Mouse (Mus musculus): ENCODE results near the gene Tmem145.

- TF ChIP-seq POLR2A (IDR thresholded peaks at IDR 0.05; ENCODE audit: borderline replicate concordance, extremely low read depth, insufficient read depth, insufficient read length, poor library complexity, severe bottlenecking) (no peak), CTCF (IDR thresholded peaks at IDR 0.05; ENCODE audit: borderline replicate concordance, extremely low read depth, insufficient read depth, insufficient read length) (0 out of 2 replicates have a peak, but pooled peaks have one; percentile 10)
Observed at GRCm38 (mm10) chr7:25286989-25287388, 18.9 kb upstream of the Tmem145 start.

All from brain, embryonic 14.5 days (tissue).